In the genomic region with DNA sequence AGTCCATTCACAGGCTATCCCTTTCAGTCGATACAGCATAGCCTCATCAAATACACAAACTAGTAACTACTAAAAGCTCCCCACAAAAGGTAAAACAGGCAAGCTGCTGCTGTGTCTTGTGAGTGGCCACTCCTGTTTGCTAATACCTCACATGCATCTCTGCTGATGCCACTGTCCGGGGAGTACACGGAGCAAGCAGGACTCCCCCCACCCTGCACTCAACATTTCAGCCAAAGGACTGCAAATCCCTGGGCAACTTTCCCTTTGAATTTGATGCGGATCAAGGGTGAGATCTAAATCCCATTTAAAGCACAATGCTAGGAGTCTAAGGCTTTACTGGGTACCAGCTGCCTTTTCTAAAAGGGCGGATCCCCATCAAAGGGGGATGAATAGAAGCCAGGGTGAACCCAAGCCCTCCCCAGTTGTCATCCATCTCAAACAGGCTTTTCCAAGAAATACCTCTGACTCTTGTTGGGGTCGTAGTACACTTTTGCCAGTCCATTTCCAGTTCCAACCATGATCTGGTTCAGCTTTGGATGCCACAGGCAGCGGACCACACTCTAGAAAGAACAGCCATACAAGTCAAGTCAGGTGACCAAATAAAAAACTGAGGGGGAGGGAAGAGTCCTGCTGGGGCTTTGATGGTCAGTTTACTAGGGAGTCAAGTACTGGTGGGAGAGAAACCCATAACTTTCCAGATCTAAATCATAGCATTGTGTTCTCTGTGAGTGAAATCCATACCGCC, we compare ENCODE assay signal across 25 mouse cellular contexts.
DNase-seq lines count a peak whose midpoint lies in the region; ATAC-seq and TF ChIP-seq lines count a peak whose summit lies in the region.
"Had no signal": no experiment of that assay in that cellular context is flagged by ENCODE, and none has a peak within 500 bp of the region (broad histone marks: within the 10 kb centered on the region; RNA-seq: fewer than 3 reads in every experiment).

No protein-coding gene starts in this region.

- no peaks in the 10 kb centered on the region for H3K27me3 ChIP-seq in heart, embryonic 12.5 days (replicated peaks)
- no peaks in the 10 kb centered on the region for H3K27me3 ChIP-seq in kidney, postnatal 0 days (ENCODE audit: insufficient read depth, low read length)
- H3K27me3 ChIP-seq in midbrain, embryonic 12.5 days: peaks cover 56% of the 10 kb centered on the region
- H3K27me3 ChIP-seq: embryonic facial prominence, embryonic 15.5 days; forebrain, embryonic 15.5 days; heart, embryonic 15.5 days had no signal

- no peak overlapping the region for H3K9ac ChIP-seq in heart, embryonic 12.5 days
- no peak overlapping the region for H3K9ac ChIP-seq in kidney, postnatal 0 days (ENCODE audit: low read depth, low read length)
- no peak overlapping the region for H3K9ac ChIP-seq in midbrain, embryonic 12.5 days (replicated peaks)
- H3K9ac ChIP-seq: embryonic facial prominence, embryonic 15.5 days; forebrain, embryonic 15.5 days; heart, embryonic 15.5 days; hindbrain, embryonic 13.5 days had no signal

- H3K36me3 ChIP-seq in heart, embryonic 12.5 days: peaks cover 4% of the 10 kb centered on the region; the same call in 1 of the 2 replicates
- no peaks in the 10 kb centered on the region for H3K36me3 ChIP-seq in kidney, postnatal 0 days (ENCODE audit: insufficient read depth, low read length)
- H3K36me3 ChIP-seq in midbrain, embryonic 12.5 days: peaks cover 3% of the 10 kb centered on the region; the same call in 1 of the 2 replicates
- H3K36me3 ChIP-seq: heart, embryonic 15.5 days had no signal

- no peak overlapping the region for H3K27ac ChIP-seq in heart, embryonic 12.5 days (ENCODE audit: poor library complexity, severe bottlenecking)
- H3K27ac ChIP-seq in kidney, postnatal 0 days: no peak overlapping the region
- no peak overlapping the region for H3K27ac ChIP-seq in midbrain, embryonic 12.5 days (replicated peaks)
- H3K27ac ChIP-seq: embryonic facial prominence, embryonic 15.5 days; forebrain, embryonic 10.5 days; forebrain, embryonic 15.5 days; heart, embryonic 10.5 days; heart, embryonic 15.5 days; hindbrain, embryonic 13.5 days; hindbrain, postnatal 0 days had no signal

- no peak overlapping the region for H3K4me3 ChIP-seq in heart, embryonic 12.5 days
- no peak overlapping the region for H3K4me3 ChIP-seq in kidney, postnatal 0 days (replicated peaks; ENCODE audit: low read depth, low read length)
- H3K4me3 ChIP-seq in midbrain, embryonic 12.5 days: no peak overlapping the region
- H3K4me3 ChIP-seq: embryonic facial prominence, embryonic 15.5 days; erythroblast, embryonic 14.5 days; forebrain, embryonic 10.5 days; forebrain, embryonic 15.5 days; heart, embryonic 10.5 days; heart, embryonic 15.5 days; hindbrain, embryonic 13.5 days had no signal

- no peak for ATAC-seq in heart, embryonic 12.5 days (ENCODE audit: insufficient number of reproducible peaks, low FRiP score)
- ATAC-seq in kidney, postnatal 0 days (replicated peaks; ENCODE audit: low FRiP score, low read depth): peak; percentile 62
- ATAC-seq in midbrain, embryonic 12.5 days (ENCODE audit: low FRiP score, low read depth): peak; percentile 84
- ATAC-seq: activated CD4-positive, CD25-positive, alpha-beta regulatory T cell, adult 4 months; forebrain, embryonic 15.5 days; hindbrain, postnatal 0 days had no signal

- no peak for TF ChIP-seq CTCF in kidney, postnatal 0 days (IDR thresholded peaks at IDR 0.05; ENCODE audit: low read depth)

- H3K4me2 ChIP-seq in heart, embryonic 12.5 days: no peak overlapping the region
- no peak overlapping the region for H3K4me2 ChIP-seq in kidney, postnatal 0 days (ENCODE audit: low read length)
- H3K4me2 ChIP-seq in midbrain, embryonic 12.5 days (replicated peaks): peak overlapping the region; percentile 13
- H3K4me2 ChIP-seq: embryonic facial prominence, embryonic 15.5 days; forebrain, embryonic 15.5 days; heart, embryonic 15.5 days; hindbrain, embryonic 13.5 days had no signal

- H3K9me3 ChIP-seq in heart, embryonic 12.5 days (replicated peaks): no peaks in the 10 kb centered on the region
- H3K9me3 ChIP-seq in kidney, postnatal 0 days (replicated peaks; ENCODE audit: low read length): no peaks in the 10 kb centered on the region
- H3K9me3 ChIP-seq in midbrain, embryonic 12.5 days: no peaks in the 10 kb centered on the region
- H3K9me3 ChIP-seq: embryonic facial prominence, embryonic 15.5 days; forebrain, embryonic 10.5 days; forebrain, embryonic 15.5 days; heart, embryonic 10.5 days; heart, embryonic 15.5 days; hindbrain, embryonic 13.5 days had no signal

- DNase-seq in heart, adult 11 months: peak; percentile 81
- DNase-seq in kidney, postnatal 0 days (ENCODE audit: low spot score): peak; percentile 79
- DNase-seq in kidney, adult 18-20 months: no peak
- no peak for DNase-seq in adrenal gland, postnatal 10 days
- no peak for DNase-seq in thymus, postnatal 14 days
- DNase-seq: adrenal gland, adult 2 months; adrenal gland, postnatal 36 days; B cell, adult 2 months; cerebellum, adult 11 months; cerebellum, adult 8-10 months; embryo, embryonic 11 days; gastrocnemius, postnatal 36 days; heart, adult 18-20 months; heart, postnatal 14 days had no signal

- peaks cover 14% of the 10 kb centered on the region for H3K4me1 ChIP-seq in heart, embryonic 12.5 days (replicated peaks)
- peaks cover 2% of the 10 kb centered on the region; the same call in 1 of the 2 replicates for H3K4me1 ChIP-seq in kidney, postnatal 0 days (replicated peaks; ENCODE audit: insufficient read depth, low read length)
- H3K4me1 ChIP-seq in midbrain, embryonic 12.5 days: peaks cover 27% of the 10 kb centered on the region
- H3K4me1 ChIP-seq: forebrain, embryonic 15.5 days had no signal

- 84% methylated on average over 8 of the region's 8 CpGs for WGBS in heart, embryonic 12.5 days
- 77% methylated on average over 8 of the region's 8 CpGs for WGBS in kidney, postnatal 0 days
- WGBS in midbrain, embryonic 12.5 days: 22% methylated on average over 8 of the region's 8 CpGs

Comparison
In these comparisons a context has a peak if more than half of its experiments do, and no peak if none do; other contexts are left out.
1. DNase-seq: peak in heart, adult 11 months (single experiment) and kidney, postnatal 0 days (single experiment); none in kidney, adult 18-20 months (single experiment), adrenal gland, postnatal 10 days (single experiment) and thymus, postnatal 14 days (single experiment).